Mouse (Mus musculus): ENCODE data around the gene Syn3. TPM values are rescaled to one million over a fixed set of nuclear protein-coding genes. Genes with fewer than 3 reads are reported as not detected.

The Syn3 gene
- total RNA-seq, 2 experiments from 2014 or later, result 0.30 to 0.31 TPM

GRCm38 (mm10) chr10:86281238-86281637, 217.5 kb downstream of the Syn3 start:
- DNase-seq (ENCODE audit: low spot score), result no peak

GRCm38 (mm10) chr10:86279579-86280168, 219.0 kb downstream of the Syn3 start:
- no peak for DNase-seq (ENCODE audit: low spot score)

- no peak for DNase-seq (ENCODE audit: low spot score)
These were observed 220.2 kb downstream of the Syn3 start for GRCm38 (mm10) chr10:86278481-86278880.

- no peak for DNase-seq (ENCODE audit: low spot score)
These were observed 221.4 kb downstream of the Syn3 start for GRCm38 (mm10) chr10:86277327-86277726.

GRCm38 (mm10) chr10:86275585-86275984, 223.1 kb downstream of the Syn3 start:
- DNase-seq (ENCODE audit: low spot score), result no peak

- DNase-seq (ENCODE audit: low spot score), result peak; percentile 39
These were observed 225.1 kb downstream of the Syn3 start for GRCm38 (mm10) chr10:86273410-86274191.

GRCm38 (mm10) chr10:86272826-86273225, 225.9 kb downstream of the Syn3 start:
- no peak for DNase-seq (ENCODE audit: low spot score)

GRCm38 (mm10) chr10:86270254-86270653, 228.4 kb downstream of the Syn3 start:
- peak; percentile 31 for DNase-seq (ENCODE audit: low spot score)

GRCm38 (mm10) chr10:86264618-86265017, 234.1 kb downstream of the Syn3 start:
- peak; percentile 14 for DNase-seq (ENCODE audit: low spot score)

GRCm38 (mm10) chr10:86261725-86262124, 237.0 kb downstream of the Syn3 start:
- DNase-seq (ENCODE audit: low spot score), result no peak

GRCm38 (mm10) chr10:86258992-86259391, 239.7 kb downstream of the Syn3 start:
- DNase-seq (ENCODE audit: low spot score), result no peak

- no peak for DNase-seq (ENCODE audit: low spot score)
These were observed 240.7 kb downstream of the Syn3 start for GRCm38 (mm10) chr10:86258046-86258445.

- no peak for DNase-seq (ENCODE audit: low spot score)
These were observed 241.7 kb downstream of the Syn3 start for GRCm38 (mm10) chr10:86257045-86257444.

- no peak for DNase-seq (ENCODE audit: low spot score)
These were observed 242.5 kb downstream of the Syn3 start for GRCm38 (mm10) chr10:86256221-86256620.

- DNase-seq (ENCODE audit: low spot score), result no peak
These were observed 248.4 kb downstream of the Syn3 start for GRCm38 (mm10) chr10:86250149-86250922.

- no peak for DNase-seq (ENCODE audit: low spot score)
These were observed 249.4 kb downstream of the Syn3 start for GRCm38 (mm10) chr10:86249283-86249682.

GRCm38 (mm10) chr10:86248807-86249206, 249.9 kb downstream of the Syn3 start:
- DNase-seq (ENCODE audit: low spot score), result no peak

- no peak for DNase-seq (ENCODE audit: low spot score)
These were observed 250.5 kb downstream of the Syn3 start for GRCm38 (mm10) chr10:86248131-86248740.

- no peak for DNase-seq (ENCODE audit: low spot score)
These were observed 253.3 kb downstream of the Syn3 start for GRCm38 (mm10) chr10:86245396-86245795.

GRCm38 (mm10) chr10:86243525-86243924, 255.2 kb downstream of the Syn3 start:
- no peak for DNase-seq (ENCODE audit: low spot score)

GRCm38 (mm10) chr10:86242721-86243120, 256.0 kb downstream of the Syn3 start:
- no peak for DNase-seq (ENCODE audit: low spot score)

GRCm38 (mm10) chr10:86230006-86230405, 268.7 kb downstream of the Syn3 start:
- peak; percentile 23 for DNase-seq (ENCODE audit: low spot score)
